Mouse (Mus musculus) retina, postnatal 7 days (tissue): ENCODE measurements around the gene Sdf2.
"Not testable (repeated sequence)": the region's sequence is repeated elsewhere in the genome, so short reads cannot be mapped to it uniquely, and the experiment has no call there.

Experiments used
- DNase-seq: peaks from one replicate; pipeline ENCODE4 v3.0.0-alpha.2; 2012; ENCODE audit warnings: low read depth, low spot score

Gene Sdf2

DNA sequence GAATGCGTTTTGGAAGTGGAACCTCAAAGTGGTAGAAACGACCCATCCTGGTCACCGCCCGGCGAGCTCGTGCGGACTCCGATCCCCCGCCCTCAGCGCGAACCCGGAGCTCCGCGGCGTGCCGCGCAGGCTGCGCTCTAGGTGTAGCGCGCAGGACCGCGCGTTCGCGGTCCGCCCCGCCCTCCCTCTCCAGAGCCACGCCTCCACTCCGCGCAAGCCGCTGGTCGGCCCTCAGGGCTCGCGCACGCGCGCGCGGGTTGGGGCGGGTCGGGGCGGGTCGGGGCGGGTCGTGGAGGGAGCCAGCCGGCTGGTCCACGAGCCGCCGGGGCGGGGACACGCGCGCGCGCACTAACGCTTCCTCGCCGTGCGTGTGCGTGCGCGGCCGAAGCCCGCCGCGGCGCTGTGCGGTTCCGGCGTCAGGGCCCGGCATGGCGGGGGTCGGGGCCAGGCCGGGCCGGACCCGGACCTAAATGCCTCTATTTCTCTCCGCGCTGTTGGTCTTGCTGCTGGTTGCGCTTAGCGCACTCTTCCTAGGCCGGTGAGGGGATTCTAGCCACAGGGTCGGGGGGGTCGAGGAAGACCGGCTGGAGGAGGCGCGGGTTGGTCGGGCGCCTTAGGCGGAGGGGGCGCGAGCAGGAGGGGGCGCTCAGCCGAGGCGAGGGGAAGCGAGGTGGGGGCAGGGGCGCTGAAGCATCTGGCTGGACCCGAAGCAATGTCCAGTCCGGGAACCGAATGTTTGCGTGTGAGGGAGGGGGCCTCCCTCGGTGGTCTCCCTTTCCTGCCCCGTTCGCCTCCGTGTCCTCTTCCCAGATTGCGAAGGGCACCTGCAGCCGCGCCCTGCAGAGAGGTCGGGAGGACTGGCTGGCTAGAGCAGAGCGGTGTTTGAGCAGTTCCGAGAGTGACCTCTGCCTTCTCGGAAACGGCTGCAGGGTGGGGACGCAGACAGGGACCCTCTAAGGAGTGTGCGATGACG lies 16.1 kb downstream of the Sdf2 start, which contains the start of gene 2610507B11Rik:
2610507B11Rik (plus strand) TSS at position 373 of the 973 bp plus-strand sequence.
- DNase-seq, result peak; percentile 93

DNA sequence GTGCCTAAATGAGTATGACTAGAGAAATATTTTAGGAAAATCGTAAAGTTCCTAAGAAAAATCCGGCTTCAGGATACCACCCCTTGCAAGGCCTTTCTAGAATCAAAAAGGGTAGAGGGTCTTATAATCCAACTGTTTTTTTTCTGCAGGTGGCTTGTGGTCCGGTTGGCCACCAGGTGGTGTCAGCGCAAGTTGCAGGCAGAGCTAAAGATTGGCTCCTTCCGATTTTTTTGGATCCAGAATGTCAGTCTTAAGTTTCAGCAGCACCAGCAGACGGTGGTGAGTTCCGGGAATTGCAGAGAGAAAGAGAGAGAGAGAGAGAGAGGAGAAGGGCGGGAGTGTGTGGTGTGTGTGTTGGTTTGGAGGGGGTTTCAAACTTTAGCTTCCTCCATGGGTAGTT lies 17.0 kb downstream of the Sdf2 start:
- DNase-seq, result no peak

DNA sequence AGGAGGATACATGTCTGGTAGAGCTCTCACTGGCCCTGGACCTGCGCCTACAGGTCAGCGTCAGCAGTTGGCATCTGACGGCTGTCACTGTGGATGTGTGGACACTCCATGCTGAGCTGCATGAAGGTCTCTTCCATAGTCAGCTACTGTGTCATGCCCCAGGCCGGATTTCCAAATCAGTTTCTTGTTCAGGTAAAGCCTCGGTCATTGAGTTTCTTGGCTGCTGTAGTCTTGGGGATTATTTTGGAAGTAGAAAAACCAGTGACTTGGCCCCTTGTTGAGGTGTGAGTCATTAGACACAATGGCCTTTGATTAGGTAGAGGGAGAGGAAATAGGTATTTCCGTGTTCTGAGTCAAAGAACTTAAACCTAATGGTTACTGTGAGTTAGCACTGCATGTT lies 20.0 kb downstream of the Sdf2 start:
- no peak for DNase-seq

DNA sequence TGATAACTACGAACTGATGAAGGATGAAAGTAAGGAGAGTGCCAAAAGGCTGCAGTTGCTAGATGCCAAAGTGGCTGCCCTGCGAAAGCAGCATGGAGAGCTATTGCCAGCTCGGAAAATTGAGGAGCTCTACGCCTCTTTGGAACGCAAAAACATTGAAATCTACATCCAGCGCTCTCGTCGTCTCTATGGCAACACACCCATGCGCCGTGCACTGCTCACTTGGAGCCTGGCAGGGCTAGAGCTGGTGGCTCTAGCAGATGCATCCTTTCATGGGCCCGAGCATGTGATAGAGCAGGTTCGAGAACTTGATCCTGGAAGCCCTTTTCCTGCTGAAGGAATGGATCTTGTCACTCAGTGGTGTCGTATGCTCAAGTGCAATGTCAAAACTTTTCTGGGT lies 26.4 kb downstream of the Sdf2 start:
- DNase-seq, result no peak

DNA sequence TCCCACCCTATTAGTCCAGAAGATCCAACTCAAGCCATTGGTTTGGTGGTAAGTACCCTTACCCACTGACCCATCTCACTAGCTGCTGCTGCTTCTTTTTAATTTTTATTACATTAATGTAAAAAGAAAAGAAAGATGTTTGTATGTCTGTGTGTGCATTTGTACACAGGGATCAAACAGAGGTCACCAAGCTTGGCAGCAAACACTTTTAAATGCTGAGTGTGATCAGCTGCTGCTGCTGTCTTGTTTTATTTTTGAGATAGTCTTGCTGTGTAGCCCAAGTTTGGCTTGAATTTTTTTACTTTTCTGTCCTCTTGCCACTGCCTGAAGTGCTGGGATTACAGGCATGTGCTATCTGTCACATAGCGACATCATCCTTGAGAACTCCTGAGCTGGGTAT lies 30.1 kb downstream of the Sdf2 start:
- no peak for DNase-seq

DNA sequence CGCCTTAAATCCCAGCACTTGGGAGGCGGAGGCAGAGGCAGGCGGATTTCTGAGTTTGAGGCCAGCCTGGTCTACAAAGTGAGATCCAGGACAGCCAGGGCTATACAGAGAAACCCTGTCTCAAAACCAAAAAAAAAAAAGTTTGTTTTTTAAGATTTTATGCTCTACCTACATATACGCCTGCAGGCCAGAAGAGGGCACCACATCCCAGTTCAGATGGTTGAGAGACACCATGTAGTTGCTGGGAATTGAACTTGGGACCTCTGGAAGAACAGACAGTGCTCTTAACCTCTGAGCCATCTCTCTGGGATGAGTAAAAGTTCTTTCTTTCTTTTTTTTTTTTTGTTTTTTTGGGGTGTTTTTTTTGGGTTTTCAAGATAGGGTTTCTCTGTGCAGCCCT lies 30.6 kb downstream of the Sdf2 start:
- DNase-seq, result not testable (repeated sequence)

DNA sequence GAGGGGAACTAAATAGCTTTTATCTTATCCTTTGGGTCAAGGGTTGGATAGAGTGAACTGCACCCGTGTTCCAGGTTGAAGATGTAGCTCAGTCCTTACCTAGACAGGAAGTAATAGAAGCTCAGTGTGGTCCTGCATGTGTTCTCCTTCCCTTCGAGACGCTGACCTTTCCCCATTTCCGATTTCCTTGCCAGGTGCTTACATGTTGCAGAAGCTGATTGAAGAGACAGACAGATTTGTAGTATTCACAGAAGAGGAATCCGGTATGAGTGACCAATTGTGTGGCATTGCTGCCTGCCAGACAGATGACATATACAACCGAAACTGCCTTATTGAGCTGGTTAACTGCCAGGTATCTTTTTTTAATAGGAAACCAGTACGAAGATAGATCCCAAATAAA lies 33.3 kb downstream of the Sdf2 start:
- no peak for DNase-seq

DNA sequence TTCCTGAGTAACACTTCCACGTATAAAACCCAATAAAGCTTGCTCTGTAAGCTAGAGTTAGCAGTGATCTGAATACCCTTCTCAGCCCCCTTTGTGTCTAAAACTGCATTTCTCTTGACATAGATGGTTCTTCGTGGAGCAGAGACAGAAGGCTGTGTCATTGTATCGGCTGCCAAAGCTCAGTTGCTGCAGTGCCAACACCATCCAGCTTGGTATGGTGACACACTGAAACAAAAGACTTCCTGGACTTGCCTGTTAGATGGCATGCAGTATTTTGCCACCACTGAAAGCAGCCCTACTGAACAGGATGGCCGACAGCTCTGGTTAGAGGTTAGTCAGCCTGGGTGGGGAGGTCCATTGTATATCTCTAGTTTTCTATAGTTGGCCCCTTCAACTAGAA lies 34.0 kb downstream of the Sdf2 start:
- DNase-seq, result no peak

DNA sequence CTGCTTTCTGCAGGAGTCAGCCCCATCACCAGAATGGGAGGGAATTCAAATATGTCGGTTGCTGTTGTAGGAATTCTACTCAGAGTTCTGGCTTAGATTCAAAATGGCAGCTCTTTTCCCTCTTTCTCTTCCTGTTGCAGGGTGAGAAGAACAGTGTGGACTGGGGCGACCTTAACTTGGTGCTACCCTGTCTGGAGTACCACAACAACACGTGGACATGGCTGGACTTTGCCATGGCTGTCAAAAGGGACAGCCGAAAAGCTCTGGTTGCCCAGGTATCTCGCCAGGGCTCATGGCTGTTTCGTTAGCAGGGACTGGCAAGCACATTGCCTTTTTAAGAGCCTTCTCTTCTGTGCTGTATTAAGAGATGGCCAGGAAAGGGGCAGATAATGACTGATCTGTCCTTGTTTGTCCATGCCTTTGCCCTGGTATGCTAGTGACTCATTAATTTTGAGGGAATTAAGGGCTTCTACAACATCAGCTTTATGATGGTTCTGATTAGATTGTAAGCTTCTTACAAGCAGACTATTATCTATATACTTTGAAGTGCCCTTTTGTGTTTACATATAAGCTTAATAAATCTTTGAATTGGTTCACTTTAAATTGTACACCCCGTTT lies 43.7 kb downstream of the Sdf2 start:
- DNase-seq, result no peak

DNA sequence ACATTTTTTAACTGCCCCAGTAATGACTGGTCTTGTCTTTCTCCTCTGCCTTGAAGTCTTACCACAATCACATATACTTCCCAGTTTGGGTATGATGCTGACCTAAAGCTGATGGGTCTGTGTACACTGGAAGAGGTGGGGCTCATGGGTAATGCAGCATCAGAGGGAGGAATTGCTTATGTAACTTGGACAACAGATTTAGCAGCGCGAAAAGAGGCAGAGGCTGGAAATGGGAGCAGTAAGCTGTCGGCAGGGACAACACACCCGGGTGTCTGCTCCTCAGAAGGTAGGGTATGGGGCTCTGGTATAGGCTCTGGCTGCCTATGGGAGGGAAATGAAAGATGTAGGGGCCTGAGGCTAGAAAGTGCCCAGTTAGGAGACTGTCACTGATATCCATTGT lies 45.1 kb downstream of the Sdf2 start, which contains the start of gene BC030499:
BC030499 (plus strand) TSS at position 188 of the 400 bp plus-strand sequence.
- DNase-seq, result no peak

DNA sequence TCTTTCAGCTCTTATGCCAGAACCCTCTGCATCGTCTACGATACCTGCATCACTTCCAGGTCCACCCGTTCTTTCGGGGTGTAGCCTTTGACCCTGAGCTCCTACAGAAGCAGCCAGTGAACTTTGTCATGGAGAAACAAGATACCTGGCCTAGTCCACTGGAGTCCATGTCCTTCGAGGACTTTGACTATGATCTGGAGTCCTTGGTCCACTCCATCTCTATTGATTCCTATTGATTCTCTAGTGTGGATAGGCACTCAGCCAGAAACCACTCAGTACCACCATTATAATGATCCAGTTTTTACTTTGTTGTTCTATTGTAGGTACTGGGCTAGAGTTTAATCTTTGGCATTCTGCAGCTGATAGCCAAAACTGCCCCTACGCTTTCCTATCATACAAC lies 49.0 kb downstream of the Sdf2 start:
- DNase-seq, result no peak

DNA sequence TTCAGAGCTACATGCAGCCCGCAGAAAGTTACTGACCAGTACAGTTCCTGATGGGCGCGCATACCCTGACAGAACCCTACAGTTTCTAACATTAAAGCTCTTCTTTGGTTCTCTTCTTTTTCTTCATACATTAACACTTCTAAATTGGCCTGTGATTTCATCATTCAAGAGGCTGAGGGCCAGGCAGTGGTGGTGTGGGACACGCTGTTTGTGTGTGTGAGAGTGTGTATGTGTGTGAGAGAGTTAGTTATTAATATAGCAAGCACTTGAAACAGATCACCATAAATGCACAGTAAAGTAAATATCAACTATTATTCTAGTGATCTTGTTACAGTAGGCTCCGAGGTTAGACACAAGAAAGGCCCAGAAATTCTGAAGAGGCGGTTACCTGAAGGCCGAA lies 55.4 kb downstream of the Sdf2 start:
- no peak for DNase-seq

DNA sequence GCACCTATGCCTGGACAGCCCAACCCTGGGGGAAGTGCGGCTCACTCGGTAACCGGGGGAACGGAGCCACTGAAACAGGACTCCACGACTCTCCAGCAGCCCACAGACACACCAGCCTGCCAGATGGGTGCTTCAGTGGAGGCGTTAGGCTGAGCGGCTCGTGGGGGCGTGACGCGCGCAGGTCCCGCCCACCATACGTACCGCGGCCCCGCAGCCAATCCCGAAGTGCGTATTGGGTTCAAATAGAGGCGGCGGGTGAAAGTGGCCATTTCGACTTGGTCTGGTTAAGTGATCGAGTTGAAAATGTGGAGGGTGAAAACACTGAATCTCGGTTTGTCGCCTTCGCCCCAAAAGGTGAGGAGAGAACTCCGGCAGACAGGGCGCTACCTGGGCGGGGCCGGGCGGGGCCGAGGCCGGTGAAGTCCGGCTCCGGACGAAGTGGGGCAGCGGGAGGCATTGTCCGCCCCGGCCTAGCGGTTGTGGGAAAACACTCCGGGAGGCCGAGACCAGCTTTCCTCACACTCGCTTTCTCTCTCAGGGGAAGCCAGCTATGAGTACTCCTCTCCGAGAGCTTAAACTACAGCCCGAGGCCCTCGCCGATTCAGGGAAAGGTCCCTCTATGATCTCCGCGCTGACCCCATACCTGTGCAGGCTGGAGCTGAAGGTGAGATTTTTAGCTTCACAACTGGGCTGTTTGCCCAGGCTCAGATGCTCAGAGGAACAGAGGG lies 56.0 kb downstream of the Sdf2 start, which contains the start of gene Spag5:
Spag5 (plus strand) TSS at position 173 of the 728 bp plus-strand sequence.
- DNase-seq, result peak; percentile 80
